Mouse (Mus musculus) liver, embryonic 12.5 days (tissue): ENCODE measurements around the gene Myh14. TPM values are rescaled to one million over a fixed set of nuclear protein-coding genes. Genes with fewer than 3 reads are reported as not detected.

Experiments
- ATAC-seq: fragments of 200-750 bp; cut with Nextera tagmentation; 2 replicates; pipeline ENCODE4 v1.8.0; 2017; ENCODE audit warnings: moderate number of reproducible peaks, mild to moderate bottlenecking, moderate library complexity
- H3K27ac ChIP-seq: fragments of 300-500 bp; sonication (generic); 2 replicates; pipeline ENCODE4 v1.5.1; 2016; ENCODE audit warnings: mild to moderate bottlenecking
- H3K27me3 ChIP-seq: fragments of 300-500 bp; sonication (generic); replicated peaks from 2 replicates; pipeline ENCODE4 v1.6.1; 2016; ENCODE audit warnings: mild to moderate bottlenecking, moderate library complexity
- H3K36me3 ChIP-seq: fragments of 300-500 bp; sonication (generic); 2 replicates; pipeline ENCODE4 v1.6.1; 2016; ENCODE audit warnings: mild to moderate bottlenecking, moderate library complexity
- H3K4me1 ChIP-seq: fragments of 300-500 bp; sonication (generic); 2 replicates; pipeline ENCODE4 v1.6.1; 2016
- H3K4me2 ChIP-seq: fragments of 300-500 bp; sonication (generic); 2 replicates; pipeline ENCODE4 v1.6.1; 2016; ENCODE audit warnings: mild to moderate bottlenecking, moderate library complexity
- H3K4me3 ChIP-seq: fragments of 300-500 bp; sonication (generic); 2 replicates; pipeline ENCODE4 v1.5.1; 2016; ENCODE audit warnings: mild to moderate bottlenecking, moderate library complexity
- H3K9ac ChIP-seq: fragments of 300-500 bp; sonication (generic); 2 replicates; pipeline ENCODE4 v1.6.1; 2016; ENCODE audit warnings: mild to moderate bottlenecking, moderate library complexity
- H3K9me3 ChIP-seq: fragments of 300-500 bp; sonication (generic); replicated peaks from 2 replicates; pipeline ENCODE4 v1.6.1; 2016; ENCODE audit warnings: mild to moderate bottlenecking, moderate library complexity
- WGBS: fragments of 180-500 bp; shearing (Covaris S2); methylation state at CpG from one replicate; pipeline ENCODE4 v1.1.7; 2016; ENCODE audit not compliant: insufficient replicate concordance; 5-methylcytosine and 5-hydroxymethylcytosine counted together
- polyA plus RNA-seq: library from polyadenylated mRNA; unstranded; fragments of >200 nt; fragmentation: Nextera tagmentation; extraction: Ambion mirVana; gene quantifications from 2 replicates; pipeline ENCODE4 v1.2.1, GENCODE M21; 2016

Gene Myh14
- polyA plus RNA-seq, 1 experiment from 2014 or later: 0.13 TPM

- H3K4me1 ChIP-seq: no peaks in the 10 kb centered on the region
- ATAC-seq: no peak
- peaks cover 38% of the 10 kb centered on the region for H3K27me3 ChIP-seq
- no peak overlapping the region for H3K4me3 ChIP-seq
- H3K36me3 ChIP-seq: no peaks in the 10 kb centered on the region
- H3K4me2 ChIP-seq: no peak overlapping the region
- no peak overlapping the region for H3K9ac ChIP-seq
- H3K27ac ChIP-seq: no peak overlapping the region
- H3K9me3 ChIP-seq: no peaks in the 10 kb centered on the region
- 73% methylated on average over 10 of the region's 10 CpGs for WGBS
Observed at GRCm38 (mm10) chr7:44647729-44648128, 22.9 kb downstream of the Myh14 start.

- H3K4me3 ChIP-seq: no peak overlapping the region
- no peaks in the 10 kb centered on the region for H3K4me1 ChIP-seq
- 49% methylated on average over 7 of the region's 7 CpGs for WGBS
- H3K36me3 ChIP-seq: no peaks in the 10 kb centered on the region
- peaks cover 43% of the 10 kb centered on the region for H3K27me3 ChIP-seq
- H3K4me2 ChIP-seq: no peak overlapping the region
- ATAC-seq: no peak
- H3K9me3 ChIP-seq: no peaks in the 10 kb centered on the region
- no peak overlapping the region for H3K9ac ChIP-seq
- H3K27ac ChIP-seq: no peak overlapping the region
Observed at GRCm38 (mm10) chr7:44647042-44647724, 23.5 kb downstream of the Myh14 start.

GRCm38 (mm10) chr7:44645951-44646350 lies 24.7 kb downstream of the Myh14 start:
- no peak overlapping the region for H3K9ac ChIP-seq
- peaks cover 55% of the 10 kb centered on the region for H3K27me3 ChIP-seq
- no peak overlapping the region for H3K4me2 ChIP-seq
- H3K9me3 ChIP-seq: no peaks in the 10 kb centered on the region
- no peak for ATAC-seq
- no peak overlapping the region for H3K27ac ChIP-seq
- WGBS: 22% methylated on average over 15 of the region's 15 CpGs
- no peaks in the 10 kb centered on the region for H3K4me1 ChIP-seq
- no peaks in the 10 kb centered on the region for H3K36me3 ChIP-seq
- no peak overlapping the region for H3K4me3 ChIP-seq

GRCm38 (mm10) chr7:44645256-44645655 lies 25.4 kb downstream of the Myh14 start:
- WGBS: 56% methylated on average over 5 of the region's 5 CpGs
- Histone ChIP-seq H3K27me3 (peaks cover 62% of the 10 kb centered on the region), H3K4me1 (no peaks in the 10 kb centered on the region), H3K9ac (no peak overlapping the region), H3K9me3 (no peaks in the 10 kb centered on the region), H3K27ac (no peak overlapping the region), H3K36me3 (no peaks in the 10 kb centered on the region), H3K4me3 (no peak overlapping the region), H3K4me2 (no peak overlapping the region)
- no peak for ATAC-seq

- ATAC-seq: no peak
- WGBS: 18% methylated on average over 8 of the region's 8 CpGs
- Histone ChIP-seq H3K4me2 (no peak overlapping the region), H3K36me3 (no peaks in the 10 kb centered on the region), H3K4me3 (no peak overlapping the region), H3K4me1 (no peaks in the 10 kb centered on the region), H3K9me3 (no peaks in the 10 kb centered on the region), H3K27me3 (peaks cover 93% of the 10 kb centered on the region), H3K9ac (no peak overlapping the region), H3K27ac (no peak overlapping the region)
Observed at GRCm38 (mm10) chr7:44641887-44642286, 28.8 kb downstream of the Myh14 start.

GRCm38 (mm10) chr7:44640843-44641605 lies 29.6 kb downstream of the Myh14 start:
- no peak for ATAC-seq
- whole genome bisulfite sequencing: 17% methylated on average over 25 of the region's 25 CpGs
- Histone ChIP-seq H3K4me1 (no peaks in the 10 kb centered on the region), H3K4me3 (0 out of 2 replicates have a peak overlapping the region, but pooled peaks have one; percentile 12), H3K4me2 (peak overlapping the region; percentile 30), H3K36me3 (no peaks in the 10 kb centered on the region), H3K27ac (no peak overlapping the region), H3K9me3 (no peaks in the 10 kb centered on the region), H3K9ac (no peak overlapping the region), H3K27me3 (peaks cover 89% of the 10 kb centered on the region)

GRCm38 (mm10) chr7:44638663-44639062 lies 32.0 kb downstream of the Myh14 start:
- H3K9me3 ChIP-seq: no peaks in the 10 kb centered on the region
- no peaks in the 10 kb centered on the region for H3K36me3 ChIP-seq
- H3K27ac ChIP-seq: no peak overlapping the region
- peaks cover 79% of the 10 kb centered on the region for H3K27me3 ChIP-seq
- no peaks in the 10 kb centered on the region for H3K4me1 ChIP-seq
- ATAC-seq: 0 out of 2 replicates have a peak, but pooled peaks have one; percentile 21
- H3K4me3 ChIP-seq: no peak overlapping the region
- H3K4me2 ChIP-seq: peak overlapping the region; percentile 13; the same call in 1 of the 2 replicates
- H3K9ac ChIP-seq: no peak overlapping the region
- WGBS: 3% methylated on average over 16 of the region's 16 CpGs

- no peak overlapping the region for H3K9ac ChIP-seq
- H3K27ac ChIP-seq: no peak overlapping the region
- no peak overlapping the region for H3K4me3 ChIP-seq
- H3K36me3 ChIP-seq: no peaks in the 10 kb centered on the region
- no peaks in the 10 kb centered on the region for H3K4me1 ChIP-seq
- no peak for ATAC-seq
- H3K27me3 ChIP-seq: peaks cover 79% of the 10 kb centered on the region
- no peaks in the 10 kb centered on the region for H3K9me3 ChIP-seq
- 64% methylated on average over 9 of the region's 9 CpGs for WGBS
- no peak overlapping the region for H3K4me2 ChIP-seq
Observed at GRCm38 (mm10) chr7:44636684-44637083, 34.0 kb downstream of the Myh14 start.

- Histone ChIP-seq H3K36me3 (no peaks in the 10 kb centered on the region), H3K4me1 (no peaks in the 10 kb centered on the region), H3K27ac (no peak overlapping the region), H3K9ac (no peak overlapping the region), H3K4me2 (no peak overlapping the region), H3K27me3 (peaks cover 56% of the 10 kb centered on the region), H3K9me3 (no peaks in the 10 kb centered on the region), H3K4me3 (no peak overlapping the region)
- 14% methylated on average over 15 of the region's 15 CpGs for WGBS
- no peak for ATAC-seq
Observed at GRCm38 (mm10) chr7:44633407-44633806, 37.2 kb downstream of the Myh14 start.

- no peak for ATAC-seq
Observed at GRCm38 (mm10) chr7:44632676-44633075, 38.0 kb downstream of the Myh14 start.

GRCm38 (mm10) chr7:44630437-44630836 lies 40.2 kb downstream of the Myh14 start:
- Histone ChIP-seq H3K4me1 (no peaks in the 10 kb centered on the region), H3K27me3 (peaks cover 45% of the 10 kb centered on the region), H3K9me3 (no peaks in the 10 kb centered on the region), H3K27ac (no peak overlapping the region), H3K9ac (no peak overlapping the region), H3K4me3 (no peak overlapping the region), H3K4me2 (no peak overlapping the region), H3K36me3 (no peaks in the 10 kb centered on the region)
- 54% methylated on average over 13 of the region's 13 CpGs for WGBS
- ATAC-seq: no peak

More at GRCm38 (mm10) chr7:44632676-44633075, 38.0 kb downstream of the Myh14 start:
- 30% methylated on average over 13 of the region's 13 CpGs for WGBS
- Histone ChIP-seq H3K4me1 (no peaks in the 10 kb centered on the region), H3K4me2 (no peak overlapping the region), H3K27me3 (peaks cover 49% of the 10 kb centered on the region), H3K9me3 (no peaks in the 10 kb centered on the region), H3K36me3 (no peaks in the 10 kb centered on the region), H3K9ac (no peak overlapping the region), H3K4me3 (no peak overlapping the region), H3K27ac (no peak overlapping the region)

GRCm38 (mm10) chr7:44628402-44629034 lies 42.1 kb downstream of the Myh14 start:
- H3K4me2 ChIP-seq: no peak overlapping the region
- WGBS: 69% methylated on average over 15 of the region's 15 CpGs
- no peak overlapping the region for H3K4me3 ChIP-seq
- no peak for ATAC-seq
- no peaks in the 10 kb centered on the region for H3K9me3 ChIP-seq
- H3K27ac ChIP-seq: no peak overlapping the region
- no peaks in the 10 kb centered on the region for H3K36me3 ChIP-seq
- H3K27me3 ChIP-seq: peaks cover 39% of the 10 kb centered on the region
- H3K9ac ChIP-seq: no peak overlapping the region
- H3K4me1 ChIP-seq: no peaks in the 10 kb centered on the region
